Mouse (Mus musculus) CH12.LX (cell line): ENCODE measurements around the gene Exo5. TPM values are rescaled to one million over a fixed set of nuclear protein-coding genes. Genes with fewer than 3 reads are reported as not detected.

Source experiments
- DNase-seq: peaks from one replicate; pipeline ENCODE4 v3.0.0-alpha.2; 2013; ENCODE audit errors: extremely low read depth
- H3K27ac ChIP-seq: 2 replicates; pipeline ENCODE4 v1.5.1; 2012; ENCODE audit warnings: low read depth, mild to moderate bottlenecking, control low read depth, moderate library complexity; ENCODE audit not compliant: insufficient read depth
- H3K27me3 ChIP-seq: replicated peaks from 2 replicates; pipeline ENCODE3; 2012; ENCODE audit warnings: inconsistent platforms
- H3K36me3 ChIP-seq, 2 experiments: replicated peaks in 1 of 2; 2 replicates each; pipeline versions ENCODE3 to v1.6.1; 2012; ENCODE audit warnings: inconsistent platforms in 1 of 2, low read length in 1 of 2, mild to moderate bottlenecking in 1 of 2, mixed read lengths in 1 of 2, moderate library complexity in 1 of 2; ENCODE audit not compliant: control insufficient read depth in 1 of 2, insufficient read depth in 1 of 2
- H3K4me1 ChIP-seq, 2 experiments: 2 replicates each; pipeline ENCODE4 v1.6.1; 2012; ENCODE audit warnings: inconsistent platforms in 1 of 2, moderate library complexity in 1 of 2; ENCODE audit not compliant: insufficient read depth in 2 of 2, control insufficient read depth in 1 of 2
- H3K4me2 ChIP-seq: 2 replicates; pipeline ENCODE4 v1.6.1; 2012; ENCODE audit warnings: low read depth, mild to moderate bottlenecking, control low read depth; ENCODE audit not compliant: poor library complexity, insufficient read depth, severe bottlenecking
- H3K4me3 ChIP-seq, 3 experiments: fragments of 150-350 bp in 1 of 3; sonication (generic) in 1 of 3; replicated peaks in 1 of 3; 2 replicates each; pipeline versions ENCODE3 to v1.5.1; 2011 to 2012; ENCODE audit warnings: low read depth in 2 of 3, low read length in 2 of 3, mild to moderate bottlenecking in 2 of 3, moderate library complexity in 2 of 3, control low read depth in 1 of 3, improper control_type of control experiment in 1 of 3, inconsistent platforms in 1 of 3, mixed read lengths in 1 of 3; ENCODE audit not compliant: poor library complexity in 1 of 3
- H3K79me2 ChIP-seq: replicated peaks from 2 replicates; pipeline ENCODE4 v1.6.1; 2012; ENCODE audit warnings: mild to moderate bottlenecking, moderate library complexity; ENCODE audit not compliant: control insufficient read depth, poor library complexity, insufficient read depth, severe bottlenecking; ENCODE audit errors: extremely low read depth
- H3K9ac ChIP-seq: 2 replicates; pipeline ENCODE4 v1.6.1; 2012; ENCODE audit warnings: low read depth, mild to moderate bottlenecking, control low read depth, moderate library complexity; ENCODE audit not compliant: insufficient read depth
- H3K9me3 ChIP-seq: replicated peaks from 2 replicates; pipeline ENCODE3; 2012; ENCODE audit warnings: low read length, inconsistent platforms, mixed read lengths
- BHLHE40 ChIP-seq: IDR thresholded peaks from 2 replicates; pipeline ENCODE4 v1.6.1; 2011; ENCODE audit warnings: mild to moderate bottlenecking, low read depth, low read length, improper control_type of control experiment
- CHD2 ChIP-seq: IDR thresholded peaks from 2 replicates; pipeline ENCODE4 v1.6.1; 2011; ENCODE audit warnings: low read length, improper control_type of control experiment
- E2F4 ChIP-seq: IDR thresholded peaks from 2 replicates; pipeline ENCODE4 v1.6.1; 2011; ENCODE audit warnings: low read depth, low read length, improper control_type of control experiment; ENCODE audit not compliant: insufficient replicate concordance
- ELF1 ChIP-seq: IDR thresholded peaks from 2 replicates; pipeline ENCODE4 v1.6.1; 2014; ENCODE audit warnings: low read depth, mild to moderate bottlenecking, inconsistent platforms, low read length, improper control_type of control experiment
- EP300 ChIP-seq: IDR thresholded peaks from 2 replicates; pipeline ENCODE4 v1.6.1; 2011; ENCODE audit warnings: low read length, improper control_type of control experiment
- GABPA ChIP-seq: IDR thresholded peaks from 2 replicates; pipeline ENCODE4 v1.6.1; 2012; ENCODE audit warnings: low read depth, low read length, improper control_type of control experiment, inconsistent platforms; ENCODE audit not compliant: insufficient replicate concordance
- HCFC1 ChIP-seq: IDR thresholded peaks from 2 replicates; pipeline ENCODE4 v1.6.1; 2012; ENCODE audit warnings: low read depth, mild to moderate bottlenecking, inconsistent platforms, low read length, improper control_type of control experiment
- IRF4 ChIP-seq: IDR thresholded peaks from 2 replicates; pipeline ENCODE4 v1.6.1; 2014; ENCODE audit warnings: low read depth, mild to moderate bottlenecking, inconsistent platforms, low read length, improper control_type of control experiment
- JUND ChIP-seq: conservative IDR thresholded peaks from 2 replicates; pipeline ENCODE4 v1.6.1; 2011; ENCODE audit warnings: low read depth, low read length, improper control_type of control experiment
- KAT2A ChIP-seq: IDR thresholded peaks from 2 replicates; pipeline ENCODE4 v1.6.1; 2012; ENCODE audit warnings: low read length, improper control_type of control experiment, inconsistent platforms; ENCODE audit not compliant: insufficient replicate concordance
- MAFK ChIP-seq: IDR thresholded peaks from 2 replicates; pipeline ENCODE4 v1.6.1; 2011; ENCODE audit warnings: low read length, improper control_type of control experiment; ENCODE audit not compliant: insufficient replicate concordance
- MAX ChIP-seq: IDR thresholded peaks from 2 replicates; pipeline ENCODE4 v1.6.1; 2011; ENCODE audit warnings: low read length, improper control_type of control experiment
- MEF2A ChIP-seq: IDR thresholded peaks from 2 replicates; pipeline ENCODE4 v1.6.1; 2014; ENCODE audit warnings: low read depth, mild to moderate bottlenecking, inconsistent platforms, low read length, improper control_type of control experiment, borderline replicate concordance
- MXI1 ChIP-seq: IDR thresholded peaks from 2 replicates; pipeline ENCODE4 v1.6.1; 2011; ENCODE audit warnings: mild to moderate bottlenecking, low read depth, low read length, improper control_type of control experiment
- NELFE ChIP-seq: IDR thresholded peaks from 2 replicates; pipeline ENCODE4 v1.6.1; 2011; ENCODE audit warnings: low read depth, low read length, improper control_type of control experiment
- NRF1 ChIP-seq: IDR thresholded peaks from 2 replicates; pipeline ENCODE4 v1.6.1; 2014; ENCODE audit warnings: low read depth, mild to moderate bottlenecking, inconsistent platforms, low read length, improper control_type of control experiment, moderate library complexity
- PAX5 ChIP-seq: IDR thresholded peaks from 2 replicates; pipeline ENCODE4 v1.6.1; 2012; ENCODE audit warnings: low read length, inconsistent platforms, mixed read lengths
- POLR2A ChIP-seq: IDR thresholded peaks from 2 replicates; pipeline ENCODE4 v1.6.1; 2011; ENCODE audit warnings: low read depth, mild to moderate bottlenecking, improper control_type of control experiment, low read length
- POLR2AphosphoS2 ChIP-seq: IDR thresholded peaks from 2 replicates; pipeline ENCODE4 v1.6.1; 2011; ENCODE audit warnings: low read depth, low read length, improper control_type of control experiment
- SIN3A ChIP-seq: IDR thresholded peaks from 2 replicates; pipeline ENCODE4 v1.6.1; 2012; ENCODE audit warnings: low read length, improper control_type of control experiment, inconsistent platforms
- SMC3 ChIP-seq: IDR thresholded peaks from 2 replicates; pipeline ENCODE4 v1.6.1; 2011; ENCODE audit warnings: low read depth, low read length, improper control_type of control experiment
- TBP ChIP-seq: conservative IDR thresholded peaks from 2 replicates; pipeline ENCODE4 v1.6.1; 2011; ENCODE audit warnings: low read depth, low read length, improper control_type of control experiment
- TCF12 ChIP-seq: IDR thresholded peaks from 2 replicates; pipeline ENCODE4 v1.6.1; 2014; ENCODE audit warnings: low read depth, mild to moderate bottlenecking, inconsistent platforms, low read length, improper control_type of control experiment
- UBTF ChIP-seq: IDR thresholded peaks from 2 replicates; pipeline ENCODE4 v1.6.1; 2012; ENCODE audit warnings: low read depth, mild to moderate bottlenecking, inconsistent platforms, low read length, improper control_type of control experiment, moderate library complexity
- ZKSCAN1 ChIP-seq: IDR thresholded peaks from 2 replicates; pipeline ENCODE4 v1.6.1; 2012; ENCODE audit warnings: low read depth, inconsistent platforms, low read length, improper control_type of control experiment, borderline replicate concordance
- ZMIZ1 ChIP-seq: IDR thresholded peaks from 2 replicates; pipeline ENCODE4 v1.6.1; 2012; ENCODE audit warnings: low read depth, mild to moderate bottlenecking, inconsistent platforms, low read length, improper control_type of control experiment
- ZNF384 ChIP-seq: IDR thresholded peaks from 2 replicates; pipeline ENCODE4 v1.6.1; 2012; ENCODE audit warnings: low read depth, low read length, improper control_type of control experiment, inconsistent platforms
- dilution Hi-C: fragments of 300-500 bp; cut with MboI; formaldehyde crosslinking; loops from 2 replicates; pipeline ENCODE4 v1.14.3; 2020; ENCODE audit warnings: low sequenced_read_pairs; ENCODE audit not compliant: extremely low pct_unique_long_range_greater_than_20kb, extremely low pct_ligation_motif_present
- in situ Hi-C: fragments of 300-500 bp; cut with MboI; formaldehyde crosslinking; loops from 3 replicates; pipeline ENCODE4 v1.14.3; 2019; ENCODE audit warnings: low sequenced_read_pairs, low pct_ligation_motif_present, low pct_unique_long_range_greater_than_20kb, mixed read lengths
- polyA plus RNA-seq: library from polyadenylated mRNA; unstranded; fragments of >175 nt; gene quantifications from 2 replicates; pipeline ENCODE4 v1.2.1, GENCODE M21; 2012; ENCODE audit warnings: low read depth; ENCODE audit not compliant: insufficient read length
- total RNA-seq, 2 experiments: library from RNA; depleted of rRNA; stranded (reverse); fragments of 300-350 nt in 1 of 2; fragments of >200 nt in 1 of 2; gene quantifications; 2 replicates each; pipeline ENCODE4 v1.2.3; 2012 to 2014

Gene Exo5
- total RNA-seq (2012; rRNA removed) (13.4 and 13.9 TPM in 2 replicates), total RNA-seq (2014; rRNA removed) (17.4 and 23.0 TPM in 2 replicates), polyA plus RNA-seq (24.0 and 25.3 TPM in 2 replicates)

DNA sequence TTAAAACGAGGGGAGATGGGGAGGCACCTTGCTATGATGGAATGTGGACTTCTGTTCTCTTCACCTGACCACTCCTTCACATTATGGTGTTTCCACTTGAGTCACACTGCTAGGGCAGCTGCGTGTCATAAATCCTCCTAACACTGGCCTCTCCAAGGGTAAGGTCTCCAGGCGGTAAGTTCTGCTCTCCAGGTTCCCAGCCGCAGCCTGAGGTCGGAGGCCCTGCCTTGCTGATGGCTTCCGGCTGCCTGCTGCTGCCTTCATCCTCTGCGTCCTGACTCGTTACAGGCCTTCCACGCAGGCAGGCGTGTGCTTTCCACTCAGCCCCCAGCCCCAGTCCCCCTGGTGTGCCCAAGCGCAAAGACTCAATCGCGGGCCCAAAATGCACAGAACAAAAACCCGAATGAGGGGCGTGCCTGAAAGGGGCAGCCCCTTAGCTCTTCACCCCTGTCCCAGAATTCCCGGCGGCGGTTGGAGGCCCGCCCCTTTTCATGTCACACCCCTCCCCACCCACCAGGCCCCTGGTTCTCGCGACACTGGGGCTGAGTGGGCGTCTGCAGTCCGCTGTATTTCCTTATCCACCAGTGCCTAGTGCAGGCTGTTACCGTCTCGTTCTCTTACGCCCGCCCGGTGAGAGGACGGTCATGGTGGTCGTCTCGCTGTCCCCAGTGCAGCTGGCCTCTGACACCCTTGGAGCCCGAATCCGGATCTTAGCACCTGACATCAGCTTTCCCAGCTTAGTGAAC lies at the start of gene Exo5:
Gene Exo5 (minus strand): TSS at position 464 of the 746 bp plus-strand sequence.
- no peaks in the 10 kb centered on the region for H3K27me3 ChIP-seq
- in situ Hi-C loops: no loop called here
- DNase-seq: peak; percentile 96
- peaks cover 4 to 24% of the 10 kb centered on the region in 2 experiments; a peak in 3 of 4 replicates for H3K4me1 ChIP-seq
- H3K4me2 ChIP-seq: peak within 1 kb of the TSS; percentile 51
- H3K27ac ChIP-seq: peak within 1 kb of the TSS; percentile 77
- H3K36me3 ChIP-seq: peaks cover 14 to 23% of the 10 kb centered on the region in 2 experiments
- TF ChIP-seq ZNF384: no peak
- no peak; the same call in 1 of the 2 replicates for TF ChIP-seq UBTF
- TF ChIP-seq POLR2A: peak; percentile 98
- TF ChIP-seq TCF12: peak; percentile 80
- peak; percentile 9; the same call in 1 of the 2 replicates for TF ChIP-seq MEF2A
- TF ChIP-seq POLR2AphosphoS2: peak; percentile 95
- TF ChIP-seq CHD2: peak; percentile 99
- peak; percentile 72 for TF ChIP-seq TBP
- TF ChIP-seq ZMIZ1: peak; percentile 97
- peak; percentile 47; the same call in 1 of the 2 replicates for TF ChIP-seq SIN3A
- peak; percentile 67 for TF ChIP-seq HCFC1
- TF ChIP-seq JUND: no peak
- TF ChIP-seq ELF1: peak; percentile 87
- peak; percentile 80; the same call in 1 of the 2 replicates for TF ChIP-seq MXI1
- TF ChIP-seq EP300: 0 out of 2 replicates have a peak, but pooled peaks have one; percentile 11
- 0 out of 2 replicates have a peak, but pooled peaks have one; percentile 0 for TF ChIP-seq BHLHE40
- TF ChIP-seq MAFK: no peak
- peak; percentile 26; the same call in 1 of the 2 replicates for TF ChIP-seq IRF4
- TF ChIP-seq NELFE: peak; percentile 98
- TF ChIP-seq, all 38 proteins: peak for 15
- H3K9ac ChIP-seq: peak within 1 kb of the TSS; percentile 69
- H3K79me2 ChIP-seq: peaks cover 6% of the 10 kb centered on the region
- H3K4me3 ChIP-seq: peak within 1 kb of the TSS; percentile 70 to 85 (median 79)
- dilution Hi-C loops: no loop called here
- H3K9me3 ChIP-seq: peaks cover 4% of the 10 kb centered on the region

DNA sequence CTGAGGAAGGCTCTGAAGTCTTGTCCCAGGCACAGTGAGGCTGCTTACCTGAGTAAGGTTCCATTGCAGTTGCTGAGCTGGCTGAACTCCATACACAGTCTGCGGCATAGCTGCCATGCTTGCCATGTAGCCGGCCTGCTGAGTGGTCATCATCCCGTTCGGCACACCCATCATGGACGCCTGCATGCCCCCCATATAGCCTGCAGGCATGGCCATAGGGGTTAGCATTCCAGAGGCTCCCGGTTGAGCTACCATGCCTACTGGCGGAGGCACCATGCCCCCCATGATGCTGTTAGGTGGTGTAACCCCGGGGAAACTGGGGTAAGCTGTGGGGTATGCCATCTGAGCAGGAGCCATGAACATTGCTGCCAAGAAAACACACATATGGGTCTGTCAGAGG lies 47.0 kb upstream of the Exo5 start:
- dilution Hi-C loops: no loop called here
- in situ Hi-C loops: no loop called here
- no peak for TF ChIP-seq ZKSCAN1
- TF ChIP-seq E2F4: no peak
- no peak for TF ChIP-seq KAT2A
- no peak for TF ChIP-seq NRF1
- no peak for TF ChIP-seq UBTF
- no peak for TF ChIP-seq GABPA
- no peak for TF ChIP-seq ELF1
- TF ChIP-seq MAX: no peak
- TF ChIP-seq SMC3: no peak
- no peak for TF ChIP-seq PAX5
- TF ChIP-seq ZMIZ1: no peak
- TF ChIP-seq ZNF384: no peak
- TF ChIP-seq POLR2A: no peak

More for the DNA sequence above, 47.0 kb upstream of the Exo5 start:
- Histone ChIP-seq H3K4me2 (no peak overlapping the region), H3K27ac (no peak overlapping the region), H3K36me3 (peaks cover 63 to 94% of the 10 kb centered on the region in 2 experiments), H3K27me3 (no peaks in the 10 kb centered on the region), H3K4me3 (no peak overlapping the region), H3K9ac (no peak overlapping the region), H3K4me1 (peaks cover 7 to 31% of the 10 kb centered on the region in 2 experiments), H3K79me2 (no peaks in the 10 kb centered on the region), H3K9me3 (no peaks in the 10 kb centered on the region)
- no peak for DNase-seq
